Mouse (Mus musculus): ENCODE measurements around the gene Cep41.

Gene Cep41

DNA sequence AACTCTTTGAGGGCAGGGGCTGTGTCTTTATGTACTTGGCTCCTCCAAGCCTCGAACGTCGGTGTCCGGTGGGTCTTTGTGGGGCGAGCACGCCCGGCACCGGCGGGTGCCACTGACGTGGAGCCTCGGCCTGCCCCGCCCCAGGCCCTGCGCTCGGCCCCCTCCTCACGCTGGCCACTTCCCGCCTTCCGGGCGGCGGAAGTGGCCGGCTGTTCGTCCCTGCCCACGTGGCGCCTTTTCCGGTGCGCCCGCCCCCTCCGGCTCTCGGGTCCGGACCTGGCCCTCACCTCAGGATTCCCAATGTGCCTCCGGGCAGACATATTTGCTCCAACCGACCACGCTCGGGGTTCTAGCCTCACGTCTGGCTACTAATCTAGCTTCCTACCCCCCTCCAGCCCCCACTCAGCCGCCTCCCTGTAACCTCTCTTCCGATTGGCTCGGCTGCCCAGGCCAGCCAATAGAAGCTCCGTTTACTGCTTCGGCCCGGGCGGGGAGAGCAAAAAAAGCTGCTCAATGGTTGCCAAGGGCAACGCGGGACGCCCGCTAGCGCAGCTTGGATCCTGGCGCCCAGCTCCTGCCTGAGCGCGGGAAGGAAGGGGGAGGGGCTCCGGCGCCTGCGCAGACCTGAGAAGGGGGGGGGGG, at the start of gene Cep41:
Gene Cep41, minus strand, starts transcription at position 400 of the 642 bp plus-strand sequence.
- peak; percentile 94 for DNase-seq (ENCODE audit: low spot score)

DNA sequence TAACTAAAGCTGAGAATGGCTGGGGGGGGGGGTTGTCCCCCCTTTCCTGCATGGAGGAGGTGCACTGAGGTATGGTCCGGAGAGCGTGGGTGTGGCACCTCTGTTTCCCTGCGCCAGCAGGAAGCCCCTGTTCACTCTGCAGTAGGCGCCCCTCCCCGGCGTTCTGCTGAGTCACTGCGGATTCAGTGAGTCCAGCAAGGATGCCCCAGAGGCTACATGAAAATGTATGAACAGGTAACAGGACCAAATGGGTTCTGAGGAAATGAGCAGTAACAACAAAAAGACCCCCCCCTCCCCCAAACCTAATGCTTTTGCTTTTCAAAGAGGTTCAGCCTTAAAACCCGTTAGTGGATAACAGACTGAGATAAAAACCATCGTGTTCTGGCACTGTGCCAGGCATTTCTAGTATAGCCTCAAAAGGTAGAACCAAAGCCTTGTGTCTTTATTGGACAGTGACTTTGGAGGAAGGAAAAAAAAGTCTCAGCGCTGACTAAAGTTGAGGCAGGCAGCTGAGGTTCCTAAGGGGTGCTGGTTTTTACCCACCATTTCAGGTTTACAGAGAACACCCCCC, 45.7 kb upstream of the Cep41 start:
- no peak for DNase-seq (ENCODE audit: low spot score)

DNA sequence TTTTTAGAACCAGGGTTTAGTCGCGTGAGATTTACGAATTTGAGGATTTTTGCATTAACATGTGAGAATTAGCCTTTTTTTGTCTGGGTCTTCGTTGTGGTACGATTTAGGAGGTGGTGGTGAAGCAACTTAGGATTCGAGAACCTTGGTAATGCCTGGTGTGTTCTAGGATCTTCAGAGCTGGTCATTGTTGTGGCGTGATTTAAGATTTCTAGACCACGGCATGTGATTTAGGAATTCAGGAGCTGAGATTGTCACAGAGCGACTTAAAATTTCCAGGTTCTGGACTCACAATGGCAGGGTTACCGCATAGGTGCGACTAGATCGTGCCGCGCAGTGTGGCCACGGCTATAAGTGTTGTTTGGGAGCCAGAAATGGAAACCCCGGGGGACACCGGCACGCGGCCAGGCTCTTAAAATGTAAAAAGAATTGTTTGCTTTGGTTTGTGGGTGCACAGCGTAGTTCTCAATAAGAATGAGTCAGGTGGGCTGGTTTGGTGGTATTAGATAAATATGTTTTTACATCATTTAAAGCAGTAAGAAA, 45.0 kb upstream of the Cep41 start:
- no peak for DNase-seq (ENCODE audit: low spot score)

DNA sequence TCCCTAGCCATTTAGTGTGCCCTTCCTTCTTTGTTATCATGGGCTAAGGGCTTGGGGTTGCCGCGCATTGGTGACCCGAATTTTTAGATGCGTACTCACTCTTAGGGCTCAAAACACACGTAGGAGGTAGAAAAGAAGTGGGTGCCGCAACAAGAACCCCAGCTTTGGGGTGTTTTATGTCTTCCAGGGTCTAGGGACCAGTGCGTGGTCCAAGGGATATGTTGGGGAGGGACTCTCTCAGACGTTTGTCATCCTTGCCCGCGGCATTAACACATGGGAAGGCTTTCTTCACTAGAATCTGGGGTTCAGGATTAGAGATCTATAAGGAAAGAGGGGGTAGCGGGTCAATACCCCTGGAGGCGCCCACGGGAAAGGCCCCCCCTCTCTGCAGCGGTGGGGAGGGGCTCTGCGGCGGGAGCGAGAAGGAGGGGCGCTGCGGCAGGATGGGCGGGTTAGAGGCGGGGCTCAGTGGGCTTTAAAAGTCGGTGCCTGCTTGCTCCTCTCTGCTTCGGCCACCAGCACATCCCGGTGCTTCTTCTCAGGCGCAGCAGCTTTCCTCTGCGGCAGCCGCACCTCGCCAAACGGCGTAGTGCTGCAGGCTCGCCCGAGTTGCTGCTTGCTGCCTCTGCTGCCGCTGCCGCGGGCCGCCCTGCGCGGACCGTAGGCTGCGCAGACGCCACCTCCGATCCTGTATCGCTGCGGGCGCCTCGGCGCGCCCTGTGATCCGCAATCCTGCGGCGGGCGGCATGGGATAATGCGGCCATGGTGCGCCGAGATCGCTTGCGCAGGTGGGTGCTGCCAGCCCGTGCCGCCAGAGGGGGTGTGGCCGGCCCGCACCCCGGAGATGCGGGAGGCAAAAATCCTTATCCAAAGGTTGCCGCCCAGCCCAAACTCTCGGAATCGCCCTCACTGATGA, 44.3 kb upstream of the Cep41 start:
- peak; percentile 21 for DNase-seq (ENCODE audit: low spot score)

DNA sequence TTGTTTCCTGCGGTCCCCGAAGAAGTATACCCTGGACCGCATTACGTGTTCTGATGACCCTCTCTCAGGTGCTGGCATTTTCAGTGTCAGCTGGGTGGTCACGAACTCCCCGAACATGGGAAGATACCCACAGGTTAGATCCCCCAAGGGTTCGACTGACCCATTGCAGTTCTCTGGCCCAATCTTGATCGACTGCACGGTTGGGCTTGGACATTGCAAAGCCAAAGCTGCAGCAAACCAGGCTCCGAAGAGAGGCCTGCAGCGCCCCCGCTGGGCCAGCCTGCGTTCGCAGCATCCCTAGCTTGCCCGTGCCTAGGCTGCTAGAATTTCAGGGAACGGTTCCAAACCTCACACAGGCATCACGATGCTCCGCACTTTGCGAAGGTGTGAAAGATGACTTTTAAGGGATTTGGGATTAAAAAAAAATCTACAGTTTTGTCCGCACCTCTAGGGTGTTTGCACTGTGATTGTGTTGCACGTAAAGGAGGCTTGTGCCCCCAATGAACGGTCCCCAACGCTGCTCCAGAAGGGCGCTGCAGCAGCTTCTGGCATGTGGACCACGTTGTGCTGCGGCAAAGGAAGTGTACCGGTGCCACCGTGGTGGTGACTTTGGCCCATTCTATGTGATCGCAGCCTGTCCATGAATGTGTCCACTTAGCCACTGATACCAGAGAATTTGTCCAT, 43.5 kb upstream of the Cep41 start:
- peak; percentile 46 for DNase-seq (ENCODE audit: low spot score)

DNA sequence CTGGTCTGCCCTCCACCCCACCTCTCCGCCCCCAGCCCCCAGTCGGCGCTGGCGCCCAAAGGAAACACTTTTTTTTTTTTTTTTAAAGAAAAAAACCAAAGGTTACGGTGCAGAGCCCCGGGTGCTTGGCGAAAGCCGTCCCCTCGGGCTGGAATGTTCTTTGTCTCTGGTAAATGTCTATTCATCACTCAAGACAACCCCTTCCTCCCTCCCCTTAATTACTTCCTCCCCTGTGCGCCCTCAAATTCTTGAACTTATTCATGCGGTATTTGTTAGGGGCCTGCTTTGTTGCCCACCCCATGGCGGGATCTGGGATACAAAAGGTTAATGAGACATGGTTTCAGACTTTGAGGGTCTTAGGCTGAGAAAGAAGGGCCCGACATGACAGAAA, 42.8 kb upstream of the Cep41 start:
- DNase-seq (ENCODE audit: low spot score) = no peak

DNA sequence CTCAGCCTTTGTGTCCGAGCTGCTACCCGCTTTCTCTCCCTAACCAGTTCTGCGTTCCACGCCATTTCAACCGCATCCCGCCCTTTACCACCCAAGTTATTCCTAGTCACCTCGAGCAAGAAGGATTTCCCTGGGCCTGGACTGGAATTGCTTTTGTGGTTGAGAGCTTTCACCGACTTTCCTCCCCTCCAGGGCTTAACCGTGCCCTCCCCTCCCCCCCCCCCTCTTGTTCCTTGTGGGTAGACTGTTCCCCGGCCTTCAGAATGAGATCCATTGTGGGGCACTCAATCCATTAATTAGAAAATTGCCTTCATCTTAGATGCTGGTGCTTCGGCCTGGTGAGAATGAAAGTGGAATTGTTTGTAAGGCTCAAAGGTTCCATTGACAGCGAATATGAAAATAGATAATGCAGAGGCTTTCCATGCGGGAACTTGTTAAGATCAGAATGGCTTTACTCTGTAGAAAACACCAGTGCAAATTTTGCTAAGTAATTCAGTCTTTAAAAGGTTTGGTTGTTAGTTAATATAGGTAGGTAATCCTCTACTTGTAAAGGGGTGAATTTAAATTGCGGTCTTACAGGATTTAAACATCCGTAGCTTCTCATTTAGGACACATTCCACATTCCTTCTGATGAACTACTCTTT, 42.3 kb upstream of the Cep41 start:
- DNase-seq (ENCODE audit: low spot score) = no peak

DNA sequence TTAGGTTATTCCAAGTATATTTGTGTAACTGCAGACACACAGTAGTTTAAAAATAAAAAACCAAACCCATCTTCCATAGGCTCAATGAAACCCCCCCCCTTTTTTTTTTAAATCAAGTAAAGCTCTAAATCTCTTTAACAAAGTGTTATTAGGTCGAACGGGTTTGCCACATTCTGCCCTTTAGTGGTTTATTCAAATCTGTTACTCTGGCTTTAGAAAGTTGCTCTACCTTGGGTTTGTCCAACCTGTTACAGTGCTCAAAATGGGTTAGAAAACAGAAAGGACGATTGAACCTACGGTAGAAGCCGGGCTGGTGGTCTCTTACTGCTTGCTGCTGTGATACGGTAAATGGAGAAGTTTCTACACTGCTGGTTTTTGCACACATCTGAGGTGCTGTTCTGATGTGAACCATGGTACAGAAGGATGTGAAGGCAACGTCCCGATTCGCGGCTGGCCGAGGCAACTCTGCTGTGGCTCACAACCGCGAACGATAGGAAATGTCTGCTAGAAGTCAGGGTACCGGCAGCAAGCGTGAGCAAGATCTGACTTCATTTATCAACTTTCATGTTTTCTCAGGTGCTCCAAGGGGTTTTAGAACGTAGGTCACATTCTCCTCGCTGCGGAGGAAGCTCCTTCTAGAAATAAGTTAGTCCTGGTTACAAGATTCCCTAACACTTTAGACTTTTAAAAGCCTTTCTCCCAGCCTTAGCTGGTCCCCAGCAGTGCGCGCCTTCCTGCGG, 41.6 kb upstream of the Cep41 start:
- DNase-seq (ENCODE audit: low spot score) = no peak

DNA sequence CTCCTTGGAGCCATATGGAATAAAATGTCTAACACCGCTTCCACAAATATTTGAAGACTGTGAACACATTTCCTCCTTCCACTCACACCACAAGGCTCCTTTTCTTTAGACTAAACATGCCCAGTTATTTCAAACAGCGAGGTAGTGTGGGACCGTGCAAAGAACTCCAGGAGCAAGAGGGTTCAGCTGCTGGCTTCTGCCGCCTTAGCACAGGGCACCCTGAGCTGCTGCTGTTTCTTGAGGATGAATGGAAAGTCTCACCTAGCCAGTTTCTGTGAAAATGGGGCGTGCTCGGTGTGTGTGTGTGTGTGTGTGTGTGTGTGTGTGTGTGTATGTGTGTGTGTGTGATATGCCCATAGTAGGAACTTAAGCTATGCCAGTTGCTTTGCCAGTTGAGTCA, 40.9 kb upstream of the Cep41 start:
- no peak for DNase-seq (ENCODE audit: low spot score)

DNA sequence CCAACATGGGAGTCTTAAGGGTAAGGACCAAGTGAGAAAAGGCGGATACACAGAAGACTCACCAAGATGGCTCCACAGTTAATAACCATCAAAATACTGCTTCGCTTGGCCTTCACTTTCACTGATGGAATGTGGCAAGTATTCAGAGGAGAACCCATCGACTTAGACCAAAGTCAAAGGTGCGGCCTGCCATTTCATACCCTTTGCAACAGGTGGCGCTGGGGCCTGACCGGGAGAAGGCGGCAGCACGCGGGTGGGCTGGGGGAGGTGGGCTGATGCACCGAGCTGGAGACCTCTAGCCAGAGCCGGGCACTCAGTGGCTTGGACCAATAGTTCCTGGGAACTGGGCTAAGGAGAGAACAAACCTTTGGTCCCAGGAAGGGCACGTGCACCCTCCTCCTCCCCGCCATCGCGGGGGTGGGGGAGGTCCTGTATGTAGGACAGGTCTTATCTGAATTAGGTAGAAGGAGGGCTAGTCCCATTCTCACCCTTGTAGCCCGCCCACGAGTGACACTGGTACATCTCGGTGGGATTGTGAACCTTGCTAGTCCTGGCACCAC, 39.1 kb upstream of the Cep41 start:
- DNase-seq (ENCODE audit: low spot score) = no peak

DNA sequence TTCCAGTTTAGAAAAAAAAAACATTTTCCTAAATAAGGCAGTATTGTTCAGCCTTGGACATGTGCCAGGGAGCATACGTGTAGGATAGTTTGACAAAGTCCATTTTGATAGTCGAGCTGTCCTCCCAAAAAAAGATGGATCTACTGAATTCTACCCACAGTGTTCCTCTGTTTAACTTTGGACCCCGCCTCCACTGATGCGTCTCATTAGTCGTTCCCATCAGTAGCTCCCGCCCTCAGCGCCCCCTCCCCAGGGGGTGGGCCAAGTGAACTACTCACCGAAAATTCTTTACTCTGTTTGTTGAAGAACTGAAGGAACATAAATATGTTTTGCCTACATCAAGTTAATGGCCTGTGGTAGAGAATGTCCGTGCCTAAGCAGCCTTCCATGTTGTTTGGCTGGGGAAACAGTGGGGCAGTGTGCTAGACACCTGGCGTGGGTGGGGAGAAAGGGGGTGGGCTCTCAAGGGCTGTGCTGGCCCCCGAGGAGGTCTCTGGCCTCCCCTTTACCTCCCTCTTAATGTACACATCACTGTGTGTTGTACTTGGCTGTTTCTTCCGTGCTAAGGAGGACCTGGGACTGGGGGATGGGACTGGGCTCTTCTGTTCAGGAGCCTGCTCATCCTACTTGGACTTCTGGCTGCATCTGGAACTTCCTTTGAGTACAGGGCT, 36.9 kb upstream of the Cep41 start:
- DNase-seq (ENCODE audit: low spot score) = no peak

DNA sequence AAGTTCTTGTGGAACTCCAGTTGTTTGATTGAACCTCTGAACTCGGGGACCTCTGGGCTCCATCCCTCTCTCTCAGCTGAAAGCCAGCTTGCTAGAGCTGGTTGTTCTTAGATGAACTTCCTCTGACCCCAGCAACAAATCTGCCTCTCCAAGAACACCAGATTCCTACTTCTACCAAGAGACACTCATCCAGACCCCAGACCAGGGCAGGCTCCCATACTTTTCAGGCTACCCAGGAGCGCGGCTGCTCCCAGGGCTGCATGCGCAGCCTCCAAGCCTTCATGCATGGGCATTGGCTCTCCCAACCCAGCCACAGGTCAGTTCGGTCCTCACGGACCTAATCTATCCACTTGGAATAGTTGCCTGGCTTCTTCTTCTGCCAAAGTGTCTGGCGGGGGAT, 29.8 kb upstream of the Cep41 start, which contains the start of gene Mest:
Gene Mest, plus strand, starts transcription at position 217 of the 400 bp plus-strand sequence.
- DNase-seq (ENCODE audit: low spot score) = no peak

DNA sequence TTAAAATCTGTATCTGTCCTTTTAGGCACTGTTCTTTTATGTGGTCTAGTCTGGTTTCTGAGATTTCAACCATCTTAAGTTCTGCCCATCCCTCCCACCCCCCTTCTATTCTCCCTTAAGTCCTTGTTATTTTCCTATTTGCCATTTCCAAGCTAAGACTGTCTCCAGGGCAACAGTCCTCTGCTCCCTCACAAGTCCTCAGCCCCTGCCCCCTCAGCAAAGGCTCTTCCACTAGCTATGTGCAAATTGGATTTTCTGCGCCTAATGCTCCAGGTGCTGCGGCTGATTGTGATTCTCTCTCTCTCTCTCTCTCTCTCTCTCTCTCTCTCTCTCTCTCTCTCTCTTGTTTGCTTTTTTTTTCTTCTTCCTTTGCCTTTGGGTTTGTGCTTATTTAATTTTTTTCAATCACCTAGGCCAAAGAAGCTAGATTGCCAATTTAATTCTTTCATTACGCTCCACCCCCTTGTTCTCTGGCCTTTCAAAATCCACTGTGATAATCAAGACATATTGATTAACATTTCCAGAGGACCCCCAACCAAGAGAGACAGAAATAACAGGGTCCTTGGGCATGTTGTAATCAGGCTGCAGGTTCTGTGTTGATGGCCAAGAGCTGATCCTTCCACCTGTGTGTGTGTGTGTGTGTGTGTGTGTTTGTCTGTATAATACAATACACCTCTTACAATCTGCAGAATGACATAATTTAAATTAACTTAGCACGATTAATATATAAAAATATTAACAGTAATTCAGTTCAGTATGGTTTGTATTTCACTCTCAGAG, 29.0 kb upstream of the Cep41 start:
- no peak for DNase-seq (ENCODE audit: low spot score)

DNA sequence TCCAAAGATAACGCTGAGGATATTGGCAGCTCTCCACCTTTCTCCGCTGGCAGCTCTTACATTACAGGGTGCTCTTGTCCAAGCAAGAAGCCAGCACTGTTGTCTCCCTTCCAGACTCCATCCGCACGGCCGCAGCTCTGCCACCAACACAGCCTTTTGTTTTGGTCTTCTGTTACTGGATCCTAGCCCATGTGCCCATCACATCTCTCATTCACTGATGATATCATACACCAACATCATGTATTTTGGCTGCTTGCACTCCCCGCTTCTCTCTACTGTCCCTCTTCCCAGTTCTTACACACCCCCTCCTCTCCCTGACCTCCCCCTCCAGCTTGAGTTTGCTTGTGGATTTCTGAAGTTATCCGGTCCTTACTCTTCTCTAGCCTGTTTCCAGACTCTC, 23.2 kb upstream of the Cep41 start:
- DNase-seq (ENCODE audit: low spot score) = no peak

DNA sequence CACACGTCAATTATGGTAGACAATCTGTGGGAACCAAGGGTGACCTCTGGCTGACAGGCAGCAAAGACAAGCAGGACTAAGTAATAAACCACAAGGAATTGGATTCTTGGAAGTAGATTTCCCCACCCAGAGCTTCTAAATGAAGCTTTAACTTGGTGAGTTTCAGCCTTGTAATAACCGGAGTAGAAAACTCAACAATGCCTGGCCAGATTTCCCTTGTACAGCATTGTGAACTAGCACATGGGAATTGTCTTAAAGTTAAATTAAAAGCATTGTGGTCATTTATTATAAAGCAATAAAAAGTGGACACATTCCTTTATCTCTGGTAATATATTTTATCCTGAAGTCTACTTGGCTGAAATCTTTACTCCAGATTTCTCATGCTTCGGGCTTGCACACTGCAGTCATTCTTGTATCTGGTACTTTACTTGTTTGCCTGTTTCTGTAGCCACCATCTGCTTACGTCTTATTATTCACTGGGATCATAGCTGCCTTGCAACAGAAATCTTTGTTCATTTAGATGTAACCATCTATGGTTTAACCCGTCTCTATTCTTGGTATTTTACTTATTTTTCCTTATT, 21.4 kb upstream of the Cep41 start:
- DNase-seq (ENCODE audit: low spot score) = no peak

DNA sequence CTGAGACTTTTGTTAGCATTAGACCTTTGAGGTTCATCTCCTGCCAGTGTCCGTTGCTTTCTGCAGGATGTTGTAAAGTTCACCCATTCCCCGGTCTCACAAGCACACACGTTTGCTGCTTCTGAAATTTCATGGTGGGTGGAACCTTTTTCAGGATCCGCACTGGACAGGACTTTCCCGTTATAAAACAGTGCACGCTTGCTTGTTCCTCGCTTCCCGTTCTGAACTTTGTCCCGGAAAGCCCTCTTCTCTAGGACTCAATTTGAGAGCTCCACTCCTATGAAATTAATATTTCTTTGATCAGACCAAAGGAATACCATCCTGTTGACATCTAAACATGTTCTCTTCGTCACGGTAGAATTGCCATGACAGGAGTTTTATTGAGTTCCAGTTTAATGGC, 20.3 kb upstream of the Cep41 start:
- no peak for DNase-seq (ENCODE audit: low spot score)

DNA sequence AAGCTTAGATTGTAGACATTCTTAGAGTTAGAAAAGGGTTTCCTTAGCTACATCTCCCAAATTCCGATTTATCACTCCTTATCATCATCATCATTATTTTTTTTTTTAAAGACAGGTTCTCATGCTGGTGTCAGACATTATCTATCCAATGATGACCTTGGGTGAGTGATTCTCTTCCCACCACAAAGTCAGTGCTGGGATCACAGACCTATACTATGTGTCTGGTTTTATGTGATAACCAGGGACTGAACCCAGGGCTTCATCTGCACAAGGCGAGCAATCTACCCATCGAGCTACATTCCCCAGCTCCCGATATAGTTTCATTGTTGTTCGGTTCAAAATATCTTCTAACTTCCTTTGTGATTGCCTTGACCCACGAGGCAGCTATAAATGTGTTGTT, 19.9 kb upstream of the Cep41 start:
- DNase-seq (ENCODE audit: low spot score) = no peak

DNA sequence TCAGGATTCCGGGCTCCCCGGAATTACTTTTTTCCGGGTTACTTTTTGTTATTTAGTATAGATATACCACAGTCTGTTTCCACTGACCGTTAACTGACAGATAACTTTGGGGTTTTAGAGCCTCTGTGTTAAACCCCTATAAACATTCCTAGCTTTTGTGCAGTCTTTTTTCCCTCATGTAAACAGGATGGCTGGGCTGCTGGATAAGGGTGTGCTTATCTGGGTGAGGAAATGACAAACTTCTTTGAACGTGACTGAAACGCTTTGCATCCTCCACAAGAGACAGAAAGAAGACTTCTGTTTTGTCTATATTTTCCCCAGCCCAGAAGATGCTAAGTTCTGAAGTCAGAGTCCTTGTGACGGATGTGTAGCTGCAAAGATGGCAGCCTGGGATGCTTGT, 18.9 kb upstream of the Cep41 start:
- DNase-seq (ENCODE audit: low spot score) = no peak

DNA sequence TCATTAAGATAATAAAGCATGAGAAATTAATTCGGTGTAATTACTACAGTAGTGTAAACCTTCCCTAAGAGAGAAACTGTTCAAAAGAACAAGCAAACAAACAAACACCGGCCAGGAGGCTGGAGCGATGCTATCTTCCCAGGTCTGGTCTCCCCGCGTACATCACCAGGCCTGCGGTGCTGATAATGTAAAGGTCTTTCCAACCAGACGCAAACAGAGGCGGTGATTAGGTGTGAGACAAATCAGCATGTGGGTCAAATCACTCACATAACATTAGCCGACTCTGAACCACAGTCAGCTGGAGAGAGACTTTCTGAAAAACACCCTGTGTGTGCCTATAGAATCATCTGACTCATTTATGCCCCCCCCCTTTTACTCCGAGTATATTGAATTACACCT, 17.8 kb upstream of the Cep41 start:
- DNase-seq (ENCODE audit: low spot score) = no peak

Data from urinary bladder, postnatal 25 days (tissue).